Mouse (Mus musculus) myocyte (in vitro differentiated cells): Measurements from ENCODE around the gene Gm853.

Experiments
- MYOD1 ChIP-seq, 3 experiments: IDR thresholded peaks; one replicate each; pipeline ENCODE4 v1.6.1; 2011; ENCODE audit warnings: control low read depth in 2 of 3, low read depth in 2 of 3, mild to moderate bottlenecking in 2 of 3, moderate library complexity in 1 of 3; ENCODE audit not compliant: insufficient read length in 2 of 3, control insufficient read depth in 1 of 3
- POLR2A ChIP-seq: IDR thresholded peaks from one replicate; pipeline ENCODE4 v1.6.1; 2011; ENCODE audit warnings: low read depth, mild to moderate bottlenecking, control low read depth, moderate library complexity; ENCODE audit not compliant: insufficient read length

GRCm38 (mm10) chr4:130189606-130190005, 32.6 kb downstream of the Gm853 start:
- TF ChIP-seq POLR2A: no peak
- TF ChIP-seq MYOD1 (IDR thresholded peaks at IDR 0.05; ENCODE audit: control insufficient read depth in 1 of 3, insufficient read length in 2 of 3, low read depth in 2 of 3): no peak
